Mouse (Mus musculus) thymus, adult 2 months (tissue): Measurements from ENCODE around the gene A430033K04Rik. TPM values are rescaled to one million over a fixed set of nuclear protein-coding genes. Genes with fewer than 3 reads are reported as not detected.
A peak's percentile ranks its signal among the peaks of the same experiment; 100 is the strongest.

Experiments used
- DNase-seq: peaks from one replicate; pipeline ENCODE4 v3.0.0; 2021
- H3K27ac ChIP-seq: fragments of 200-500 bp; 2 replicates; pipeline ENCODE4 v1.5.1; 2012; ENCODE audit warnings: low read length, control low read depth; ENCODE audit not compliant: control insufficient read depth, insufficient read depth
- H3K27me3 ChIP-seq: fragments of 200-500 bp; 2 replicates; pipeline ENCODE4 v1.6.1; 2012; ENCODE audit warnings: mild to moderate bottlenecking, low read length, moderate library complexity, mixed read lengths; ENCODE audit not compliant: control insufficient read depth, insufficient read depth
- H3K36me3 ChIP-seq: fragments of 200-500 bp; 2 replicates; pipeline ENCODE4 v1.6.1; 2012; ENCODE audit warnings: mild to moderate bottlenecking, low read length, moderate library complexity; ENCODE audit not compliant: control insufficient read depth, insufficient read depth
- H3K4me1 ChIP-seq: fragments of 200-500 bp; replicated peaks from 2 replicates; pipeline ENCODE4 v1.6.1; 2012; ENCODE audit warnings: low read length; ENCODE audit not compliant: control insufficient read depth, insufficient read depth
- H3K4me3 ChIP-seq: fragments of 200-500 bp; 2 replicates; pipeline ENCODE4 v1.5.1; 2012; ENCODE audit warnings: mild to moderate bottlenecking, low read length, control low read depth, moderate library complexity; ENCODE audit not compliant: control insufficient read depth, insufficient read depth
- CTCF ChIP-seq: fragments of 200-500 bp; IDR thresholded peaks from 2 replicates; pipeline ENCODE4 v1.5.1; 2012; ENCODE audit warnings: mild to moderate bottlenecking, control low read depth, low read length, moderate library complexity, borderline replicate concordance; ENCODE audit not compliant: control insufficient read depth, poor library complexity, insufficient read depth; ENCODE audit errors: extremely low read depth
- POLR2A ChIP-seq: fragments of 200-500 bp; IDR thresholded peaks from 2 replicates; pipeline ENCODE4 v1.6.1; 2012; ENCODE audit warnings: mild to moderate bottlenecking, low read length, control low read depth, moderate library complexity; ENCODE audit not compliant: control insufficient read depth, poor library complexity, insufficient read depth; ENCODE audit errors: extremely low read depth
- WGBS: fragments of 180-500 bp; shearing (Covaris S2); methylation state at CpG from one replicate; pipeline ENCODE4 v1.1.7; 2018; 5-methylcytosine and 5-hydroxymethylcytosine counted together
- polyA plus RNA-seq: library from polyadenylated mRNA; depleted of rRNA; stranded (reverse); fragments of >200 nt; gene quantifications from 2 replicates; pipeline ENCODE4 v1.2.3, GENCODE M21; 2012

The A430033K04Rik gene
- polyA plus RNA-seq, 1 experiment: 4.1 TPM

- Histone ChIP-seq H3K4me3 (no peak overlapping the region), H3K27ac (no peak overlapping the region), H3K27me3 (no peaks in the 10 kb centered on the region), H3K4me1 (no peaks in the 10 kb centered on the region), H3K36me3 (no peaks in the 10 kb centered on the region)
- no peak for TF ChIP-seq POLR2A
- TF ChIP-seq CTCF: peak; percentile 37; the same call in 1 of the 2 replicates
- 47% methylated on average over 6 of the region's 6 CpGs for WGBS
- peak; percentile 28 for DNase-seq
Observed at GRCm38 (mm10) chr5:138657854-138658253, 35.2 kb downstream of the A430033K04Rik start.

- no peaks in the 10 kb centered on the region for H3K36me3 ChIP-seq
- no peaks in the 10 kb centered on the region for H3K4me1 ChIP-seq
- peak; percentile 40 for DNase-seq
- H3K27me3 ChIP-seq: no peaks in the 10 kb centered on the region
- TF ChIP-seq POLR2A (no peak), CTCF (peak; percentile 46; the same call in 1 of the 2 replicates)
- H3K4me3 ChIP-seq: no peak overlapping the region
- H3K27ac ChIP-seq: no peak overlapping the region
- WGBS: 14% methylated on average over 5 of the region's 5 CpGs
Observed at GRCm38 (mm10) chr5:138658922-138659321, 36.3 kb downstream of the A430033K04Rik start.

GRCm38 (mm10) chr5:138683023-138683766, 60.5 kb downstream of the A430033K04Rik start:
- Histone ChIP-seq H3K27ac (no peak overlapping the region), H3K4me3 (no peak overlapping the region), H3K4me1 (no peaks in the 10 kb centered on the region; the same call in 1 of the 2 replicates), H3K36me3 (no peaks in the 10 kb centered on the region), H3K27me3 (no peaks in the 10 kb centered on the region)
- WGBS: 28% methylated on average over 8 of the region's 8 CpGs
- TF ChIP-seq POLR2A: no peak
- no peak for TF ChIP-seq CTCF
- DNase-seq: no peak

- H3K4me3 ChIP-seq: no peak overlapping the region
- WGBS: 99% methylated on average over 7 of the region's 7 CpGs
- H3K36me3 ChIP-seq: no peaks in the 10 kb centered on the region
- no peak overlapping the region for H3K27ac ChIP-seq
- H3K4me1 ChIP-seq: no peaks in the 10 kb centered on the region; the same call in 1 of the 2 replicates
- H3K27me3 ChIP-seq: no peaks in the 10 kb centered on the region
- TF ChIP-seq CTCF (no peak), POLR2A (no peak)
- no peak for DNase-seq
Observed at GRCm38 (mm10) chr5:138683821-138684220, 61.2 kb downstream of the A430033K04Rik start.

GRCm38 (mm10) chr5:138687453-138687852, 64.8 kb downstream of the A430033K04Rik start:
- no peak overlapping the region for H3K27ac ChIP-seq
- WGBS: 83% methylated on average over 5 of the region's 5 CpGs

GRCm38 (mm10) chr5:138689254-138689653, 66.6 kb downstream of the A430033K04Rik start:
- no peak for TF ChIP-seq POLR2A
- no peak for TF ChIP-seq CTCF
- no peaks in the 10 kb centered on the region for H3K27me3 ChIP-seq
- no peaks in the 10 kb centered on the region for H3K36me3 ChIP-seq
- peaks cover 1% of the 10 kb centered on the region for H3K4me1 ChIP-seq
- DNase-seq: no peak
- WGBS: 77% methylated on average over 5 of the region's 5 CpGs
- no peak overlapping the region for H3K27ac ChIP-seq
- no peak overlapping the region for H3K4me3 ChIP-seq

More at GRCm38 (mm10) chr5:138687453-138687852, 64.8 kb downstream of the A430033K04Rik start:
- no peak for DNase-seq
- H3K4me3 ChIP-seq: no peak overlapping the region
- no peak for TF ChIP-seq POLR2A
- no peak for TF ChIP-seq CTCF
- H3K4me1 ChIP-seq: no peaks in the 10 kb centered on the region; the same call in 1 of the 2 replicates
- H3K27me3 ChIP-seq: no peaks in the 10 kb centered on the region
- no peaks in the 10 kb centered on the region for H3K36me3 ChIP-seq

- H3K27ac ChIP-seq: no peak overlapping the region
- H3K27me3 ChIP-seq: no peaks in the 10 kb centered on the region
- no peak for TF ChIP-seq CTCF
- TF ChIP-seq POLR2A: no peak
- no peaks in the 10 kb centered on the region for H3K36me3 ChIP-seq
- DNase-seq: no peak
- peaks cover 4% of the 10 kb centered on the region for H3K4me1 ChIP-seq
- H3K4me3 ChIP-seq: no peak overlapping the region
Observed at GRCm38 (mm10) chr5:138692936-138693570, 70.4 kb downstream of the A430033K04Rik start.
